Mouse (Mus musculus): ENCODE measurements around the gene Fgb.

DNA sequence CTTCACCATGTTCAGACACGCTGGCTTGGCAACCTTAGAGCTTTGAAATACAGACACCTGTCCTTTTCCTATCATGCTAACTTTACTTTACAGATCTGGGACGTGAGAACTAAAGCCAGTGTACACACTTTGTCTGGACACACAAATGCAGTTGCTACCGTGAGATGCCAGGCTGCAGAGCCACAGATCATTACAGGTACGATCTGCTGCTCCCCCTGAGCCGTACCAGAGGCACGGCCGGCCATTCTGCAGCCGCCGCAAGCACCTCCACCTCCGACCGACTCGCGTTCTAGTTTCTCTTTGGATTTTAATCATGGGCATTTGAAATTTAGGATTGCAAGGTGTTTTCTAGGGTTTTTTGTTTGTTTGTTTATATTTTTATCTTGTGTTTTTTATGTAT is 19.2 kb upstream of the Fgb start:
- TF ChIP-seq CTCF (conservative IDR thresholded peaks at IDR 0.05; ENCODE audit: insufficient read depth, insufficient read length, low read depth, low read length) (no peak), POLR2A (IDR thresholded peaks at IDR 0.05; ENCODE audit: low read depth, low read length) (no peak)

Data from kidney, adult 2 months (tissue).